ENCODE assay signal across 10 mouse cellular contexts in genomic region chr9:42206750-42207149, GRCm38 (mm10). TPM values are rescaled to one million over a fixed set of nuclear protein-coding genes. Genes with fewer than 3 reads are reported as not detected.
DNase-seq lines count a peak whose midpoint lies in the region; ATAC-seq lines count a peak whose summit lies in the region.
"Had no signal": no experiment of that assay in that cellular context is flagged by ENCODE, and none has a peak within 500 bp of the region (broad histone marks: within the 10 kb centered on the region; RNA-seq: fewer than 3 reads in every experiment).

No protein-coding gene starts in this region.

- H3K9ac ChIP-seq in embryonic facial prominence, embryonic 15.5 days, result no peak overlapping the region
- H3K9ac ChIP-seq in kidney, embryonic 16.5 days (replicated peaks; ENCODE audit: low read length), result no peak overlapping the region

- intact Hi-C loops in left cerebral cortex, postnatal 4 days (cut with DNase I), result no loop called here

- H3K4me2 ChIP-seq in embryonic facial prominence, embryonic 15.5 days (replicated peaks), result no peak overlapping the region
- no peak overlapping the region for H3K4me2 ChIP-seq in kidney, embryonic 16.5 days (replicated peaks; ENCODE audit: low read depth, low read length)

- no peaks in the 10 kb centered on the region for H3K9me3 ChIP-seq in embryonic facial prominence, embryonic 15.5 days (replicated peaks)
- no peaks in the 10 kb centered on the region for H3K9me3 ChIP-seq in embryonic facial prominence, embryonic 10.5 days
- H3K9me3 ChIP-seq in kidney, embryonic 16.5 days (ENCODE audit: low read length), result no peaks in the 10 kb centered on the region

- no peaks in the 10 kb centered on the region for H3K36me3 ChIP-seq in embryonic facial prominence, embryonic 15.5 days
- H3K36me3 ChIP-seq in embryonic facial prominence, embryonic 10.5 days (replicated peaks), result no peaks in the 10 kb centered on the region
- no peaks in the 10 kb centered on the region for H3K36me3 ChIP-seq in kidney, embryonic 16.5 days (ENCODE audit: insufficient read depth, low read length)

- no peak for ATAC-seq in embryonic facial prominence, embryonic 15.5 days (ENCODE audit: insufficient number of reproducible peaks, low FRiP score, low TSS enrichment, low read depth)
- peak; percentile 51; the same call in 1 of the 2 replicates for ATAC-seq in kidney, embryonic 16.5 days (ENCODE audit: low FRiP score, low TSS enrichment)

- no peaks in the 10 kb centered on the region for H3K4me1 ChIP-seq in embryonic facial prominence, embryonic 15.5 days
- no peaks in the 10 kb centered on the region for H3K4me1 ChIP-seq in embryonic facial prominence, embryonic 10.5 days
- peaks cover 13% of the 10 kb centered on the region; the same call in 1 of the 2 replicates for H3K4me1 ChIP-seq in kidney, embryonic 16.5 days (ENCODE audit: insufficient read depth, low read length)

- no peak overlapping the region for H3K4me3 ChIP-seq in embryonic facial prominence, embryonic 15.5 days (replicated peaks)
- H3K4me3 ChIP-seq in embryonic facial prominence, embryonic 10.5 days, result no peak overlapping the region
- no peak overlapping the region for H3K4me3 ChIP-seq in kidney, embryonic 16.5 days (ENCODE audit: low read length)

- 56% methylated on average over 1 of the region's 1 CpGs for WGBS in embryonic facial prominence, embryonic 15.5 days
- 85% methylated on average over 1 of the region's 1 CpGs for WGBS in embryonic facial prominence, embryonic 10.5 days
- 38% methylated on average over 1 of the region's 1 CpGs for WGBS in kidney, embryonic 16.5 days

- H3K27ac ChIP-seq in embryonic facial prominence, embryonic 15.5 days (replicated peaks), result 0 out of 2 replicates have a peak overlapping the region, but pooled peaks have one; percentile 7
- H3K27ac ChIP-seq in embryonic facial prominence, embryonic 10.5 days (replicated peaks), result no peak overlapping the region
- H3K27ac ChIP-seq in kidney, embryonic 16.5 days (ENCODE audit: low read length), result no peak overlapping the region; the same call in 1 of the 2 replicates

- no peak for DNase-seq in embryonic facial prominence, embryonic 10.5 days (ENCODE audit: low spot score)
- DNase-seq in kidney, adult 11 months, result no peak
- DNase-seq in forelimb bud, embryonic 11.5 days (ENCODE audit: low read depth, low spot score), result peak; percentile 34
- DNase-seq in lung, postnatal 14 days, result peak; percentile 28
- DNase-seq in embryo, embryonic 10 days (ENCODE audit: low spot score), result no peak
- no peak for DNase-seq in left cerebral cortex, postnatal 4 days
- DNase-seq: adrenal gland, postnatal 25 days; heart, postnatal 4 days had no signal

- H3K27me3 ChIP-seq in embryonic facial prominence, embryonic 15.5 days, result no peaks in the 10 kb centered on the region
- no peaks in the 10 kb centered on the region for H3K27me3 ChIP-seq in embryonic facial prominence, embryonic 10.5 days (replicated peaks; ENCODE audit: low read depth, poor library complexity, severe bottlenecking)
- no peaks in the 10 kb centered on the region for H3K27me3 ChIP-seq in kidney, embryonic 16.5 days (ENCODE audit: insufficient read depth, low read length)

RNA-seq across cellular contexts. Expression of gene Sc5d, which starts 57.3 kb away (rescaled TPM):
- 41.4 and 44.7 TPM in 2 replicates for polyA plus RNA-seq in embryonic facial prominence, embryonic 15.5 days (2015; fragmentation: Nextera tagmentation; extraction: Ambion mirVana)
- polyA plus RNA-seq in embryonic facial prominence, embryonic 10.5 days (2016; fragmentation: Nextera tagmentation; extraction: Ambion mirVana), result 57.7 and 58.1 TPM in 2 replicates
- polyA plus RNA-seq in kidney, embryonic 16.5 days (2015; fragmentation: Nextera tagmentation; extraction: Ambion mirVana), result 33.8 and 36.6 TPM in 2 replicates
- total RNA-seq in left cerebral cortex, postnatal 4 days (2021), result 10 to 100 TPM; 64.0 to 65.0 TPM

Comparison
In these comparisons a context has a peak if more than half of its experiments do, and no peak if none do; other contexts are left out.
1. DNase-seq: peak in forelimb bud, embryonic 11.5 days (single experiment) and lung, postnatal 14 days (single experiment); none in embryonic facial prominence, embryonic 10.5 days (single experiment), kidney, adult 11 months (single experiment), embryo, embryonic 10 days (single experiment) and left cerebral cortex, postnatal 4 days (single experiment).